ENCODE assay signal across 26 mouse cellular contexts in genomic region chr10:25519954-25520353, GRCm38 (mm10). TPM values are rescaled to one million over a fixed set of nuclear protein-coding genes. Genes with fewer than 3 reads are reported as not detected.
DNase-seq lines count a peak whose midpoint lies in the region; ATAC-seq and TF ChIP-seq lines count a peak whose summit lies in the region.
"Had no signal": no experiment of that assay in that cellular context is flagged by ENCODE, and none has a peak within 500 bp of the region (broad histone marks: within the 10 kb centered on the region; RNA-seq: fewer than 3 reads in every experiment).

No protein-coding gene starts in this region.

- no peak for TF ChIP-seq POLR2A in myocyte (IDR thresholded peaks at IDR 0.05; ENCODE audit: insufficient read length, low read depth)

- no peaks in the 10 kb centered on the region for H3K27me3 ChIP-seq in heart, embryonic 15.5 days
- no peaks in the 10 kb centered on the region for H3K27me3 ChIP-seq in intestine, embryonic 15.5 days (replicated peaks)
- H3K27me3 ChIP-seq in myocyte (ENCODE audit: control insufficient read depth, insufficient read depth, insufficient read length): no peaks in the 10 kb centered on the region
- H3K27me3 ChIP-seq: forebrain, embryonic 15.5 days; kidney, embryonic 15.5 days; lung, embryonic 15.5 days; midbrain, embryonic 12.5 days had no signal

- H3K27ac ChIP-seq in heart, embryonic 15.5 days: peak overlapping the region; percentile 24; the same call in 1 of the 2 replicates
- no peak overlapping the region for H3K27ac ChIP-seq in intestine, embryonic 15.5 days
- H3K27ac ChIP-seq: forebrain, embryonic 15.5 days; kidney, embryonic 15.5 days; left cerebral cortex, adult 2 months; lung, embryonic 15.5 days; macrophage; midbrain, embryonic 12.5 days had no signal

- 58% methylated on average over 3 of the region's 3 CpGs for WGBS in heart, embryonic 15.5 days
- WGBS in intestine, embryonic 15.5 days: 60% methylated on average over 3 of the region's 3 CpGs

- no peaks in the 10 kb centered on the region for H3K9me3 ChIP-seq in heart, embryonic 15.5 days (replicated peaks)
- no peaks in the 10 kb centered on the region for H3K9me3 ChIP-seq in intestine, embryonic 15.5 days
- H3K9me3 ChIP-seq: forebrain, embryonic 15.5 days; kidney, embryonic 15.5 days; lung, embryonic 15.5 days; midbrain, embryonic 12.5 days had no signal

- H3K4me3 ChIP-seq in heart, embryonic 15.5 days: no peak overlapping the region
- no peak overlapping the region for H3K4me3 ChIP-seq in intestine, embryonic 15.5 days (replicated peaks)
- no peak overlapping the region for H3K4me3 ChIP-seq in myocyte
- H3K4me3 ChIP-seq: forebrain, embryonic 15.5 days; kidney, embryonic 15.5 days; left cerebral cortex, adult 2 months; lung, embryonic 15.5 days; midbrain, embryonic 12.5 days had no signal

- H3ac ChIP-seq in myocyte (ENCODE audit: control insufficient read depth, insufficient read length): no peak overlapping the region

- no peaks in the 10 kb centered on the region for H3K4me1 ChIP-seq in heart, embryonic 15.5 days (replicated peaks)
- H3K4me1 ChIP-seq in intestine, embryonic 15.5 days (replicated peaks): no peaks in the 10 kb centered on the region
- H3K4me1 ChIP-seq: forebrain, embryonic 15.5 days; kidney, embryonic 15.5 days; lung, embryonic 15.5 days; midbrain, embryonic 12.5 days had no signal

- no peaks in the 10 kb centered on the region for H3K79me2 ChIP-seq in myocyte (ENCODE audit: control insufficient read depth, insufficient read depth)

- no peak overlapping the region for H3K9ac ChIP-seq in heart, embryonic 15.5 days
- no peak overlapping the region for H3K9ac ChIP-seq in intestine, embryonic 15.5 days
- H3K9ac ChIP-seq: forebrain, embryonic 15.5 days; kidney, embryonic 15.5 days; lung, embryonic 15.5 days; midbrain, embryonic 12.5 days had no signal

- H3K4me2 ChIP-seq in heart, embryonic 15.5 days: no peak overlapping the region
- no peak overlapping the region for H3K4me2 ChIP-seq in intestine, embryonic 15.5 days (replicated peaks)
- H3K4me2 ChIP-seq in myocyte (ENCODE audit: low read depth): peak overlapping the region; percentile 30
- H3K4me2 ChIP-seq: forebrain, embryonic 15.5 days; kidney, embryonic 15.5 days; lung, embryonic 15.5 days; midbrain, embryonic 12.5 days had no signal

- intact Hi-C loops in heart, postnatal 25 days (cut with DNase I): no loop called here

- DNase-seq in heart, postnatal 25 days (ENCODE audit: low spot score): no peak
- DNase-seq in MN1 (ENCODE audit: low spot score): peak; percentile 28
- DNase-seq in thymus, postnatal 4 days: no peak
- no peak for DNase-seq in frontal cortex, postnatal 36 days (ENCODE audit: low spot score in 2 of 2)
- no peak for DNase-seq in adipocyte (ENCODE audit: low spot score)
- DNase-seq: cerebellum, postnatal 14 days; heart, postnatal 36 days; right cerebral cortex, postnatal 4 days; thymus, adult 18-20 months had no signal

- H3K36me3 ChIP-seq in heart, embryonic 15.5 days: peaks cover 32% of the 10 kb centered on the region
- no peaks in the 10 kb centered on the region; the same call in 1 of the 2 replicates for H3K36me3 ChIP-seq in intestine, embryonic 15.5 days
- H3K36me3 ChIP-seq in myocyte (ENCODE audit: control insufficient read depth, insufficient read depth): peaks cover 26% of the 10 kb centered on the region
- H3K36me3 ChIP-seq: forebrain, embryonic 15.5 days had no signal

- ATAC-seq in heart, embryonic 15.5 days (replicated peaks; ENCODE audit: insufficient number of reproducible peaks, insufficient read depth, low FRiP score, low read depth): no peak
- peak; percentile 95 for ATAC-seq in intestine, embryonic 15.5 days
- ATAC-seq: forebrain, embryonic 15.5 days; hindbrain, embryonic 16.5 days had no signal

TF ChIP-seq in myocyte, 11 proteins besides CTCF, POLR2A, EP300 and RAD21:
- TF ChIP-seq TCF3 (IDR thresholded peaks at IDR 0.05; ENCODE audit: insufficient read length, low read depth) (no peak), TCF12 (IDR thresholded peaks at IDR 0.05; ENCODE audit: insufficient read depth, poor library complexity, severe bottlenecking) (no peak), SRF (IDR thresholded peaks at IDR 0.05; ENCODE audit: control insufficient read depth, insufficient read length, low read depth) (no peak), USF1 (IDR thresholded peaks at IDR 0.05; ENCODE audit: low read depth) (no peak), REST (IDR thresholded peaks at IDR 0.05; ENCODE audit: insufficient read depth, insufficient read length) (no peak), POLR2AphosphoS2 (IDR thresholded peaks at IDR 0.05; ENCODE audit: insufficient read length, low read depth) (no peak), MYOD1 (IDR thresholded peaks at IDR 0.05; ENCODE audit: control insufficient read depth in 1 of 3, insufficient read length in 2 of 3, low read depth in 2 of 3) (no peak)

RNA-seq across cellular contexts. Expression of gene Smlr1, which starts 16.1 kb away (rescaled TPM):
- not detected in 2 replicates for polyA plus RNA-seq in heart, embryonic 15.5 days (2015; fragmentation: Nextera tagmentation; extraction: Ambion mirVana)
- not detected for total RNA-seq in heart, postnatal 25 days (2021)
- polyA plus RNA-seq in intestine, embryonic 15.5 days (2015; fragmentation: Nextera tagmentation; extraction: Ambion mirVana): 9.3 and 12.8 TPM in 2 replicates
- 0.05 TPM for polyA plus RNA-seq in myocyte (2012; fragmentation: generic; extraction: Trizol)
- total RNA-seq: adrenal gland, postnatal 36 days; gastrocnemius, adult 18-20 months; granulocyte monocyte progenitor cell, adult 5-6 weeks; heart, postnatal 36 days; layer of hippocampus, adult 8-10 months; left cerebral cortex, adult 2 months had no signal
- polyA plus RNA-seq: forebrain, embryonic 15.5 days; hindbrain, embryonic 16.5 days; limb, embryonic 11.5 days; lung, embryonic 15.5 days; macrophage; midbrain, embryonic 12.5 days; neural tube, embryonic 14.5 days; urinary bladder, adult 2 months had no signal
